Mouse (Mus musculus) left cerebral cortex, postnatal 25 days (tissue): Measurements from ENCODE around the gene Elovl4. TPM values are rescaled to one million over a fixed set of nuclear protein-coding genes. Genes with fewer than 3 reads are reported as not detected.

Experiments used
- DNase-seq, 2 experiments: peaks; one replicate each; pipeline ENCODE4 v3.0.0; 2022; ENCODE audit warnings: low spot score in 2 of 2, mixed read lengths in 1 of 2
- intact Hi-C: fragments of 180-260 bp; cut with DNase I; formaldehyde crosslinking; loops from one replicate; pipeline ENCODE4 v1.15.1; 2025
- total RNA-seq, 2 experiments: library from RNA; stranded (reverse); gene quantifications; 2 replicates each; pipeline ENCODE4 v1.2.3; 2021

Gene Elovl4
- total RNA-seq, 2 experiments from 2014 or later = 72.1 to 82.1 TPM

GRCm38 (mm10) chr9:83731877-83732276 is 74.2 kb downstream of the Elovl4 start:
- DNase-seq = no peak
- intact Hi-C loops = no loop called here

GRCm38 (mm10) chr9:83730836-83731235 is 75.2 kb downstream of the Elovl4 start:
- peak in 1 of 2 experiments; percentile 19 for DNase-seq
- intact Hi-C loops = no loop called here

Other genes with a start within 250 kb of the Elovl4 start
- under 1 TPM; 0.69 to 0.87 TPM for gene Ttk, start 28.4 kb upstream of the Elovl4 start, total RNA-seq
- gene Bckdhb, start 118.9 kb upstream of the Elovl4 start, total RNA-seq = 10 to 100 TPM; 37.9 to 39.2 TPM